Mouse (Mus musculus): ENCODE measurements around the gene Mgat4c.

The Mgat4c gene

DNA sequence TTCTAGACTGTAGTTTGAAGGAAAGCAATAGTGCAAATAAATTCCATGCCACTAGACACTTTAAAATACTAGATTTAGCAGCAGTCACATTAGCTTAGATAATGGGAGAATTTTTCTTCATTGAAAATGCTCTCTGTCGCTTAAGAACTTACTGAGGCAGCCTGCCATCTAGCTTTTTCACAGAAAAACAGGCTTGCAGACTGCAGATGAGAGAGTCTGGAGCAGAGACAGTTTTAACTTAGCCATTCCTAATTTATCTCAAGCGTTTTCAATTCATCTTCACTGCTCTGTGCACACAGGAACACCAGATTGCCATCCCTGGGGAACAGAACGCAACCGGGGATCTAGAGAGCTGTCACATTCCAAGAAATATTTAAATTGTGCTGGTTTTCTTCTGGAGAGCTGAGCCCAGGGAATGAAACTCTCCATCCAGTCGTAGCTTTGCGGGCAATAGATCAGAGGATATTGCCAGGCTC lies at the start of gene Mgat4c:
Gene Mgat4c (plus strand): TSS at position 51 of the 476 bp plus-strand sequence.
- peak; percentile 50 for DNase-seq

DNA sequence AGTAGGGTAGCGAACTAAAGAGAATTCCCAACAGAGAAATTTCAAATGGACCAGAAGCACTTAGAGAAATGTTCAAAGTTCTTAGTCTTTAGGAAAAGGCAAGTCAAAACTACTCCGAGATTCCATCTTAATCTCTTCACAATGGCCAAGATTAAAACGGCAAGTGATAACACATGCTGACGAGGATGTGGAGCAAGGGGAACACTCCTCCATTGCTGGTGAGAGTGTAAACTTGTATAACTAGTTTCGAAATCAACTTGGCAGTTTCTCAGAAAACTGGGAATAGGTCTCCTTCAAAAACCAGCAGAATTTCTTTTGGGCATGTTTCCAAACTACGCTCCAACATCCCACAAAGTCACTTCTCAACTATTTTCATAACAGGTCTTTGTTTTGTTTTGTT lies 46.0 kb upstream of the Mgat4c start:
- no peak for DNase-seq

DNA sequence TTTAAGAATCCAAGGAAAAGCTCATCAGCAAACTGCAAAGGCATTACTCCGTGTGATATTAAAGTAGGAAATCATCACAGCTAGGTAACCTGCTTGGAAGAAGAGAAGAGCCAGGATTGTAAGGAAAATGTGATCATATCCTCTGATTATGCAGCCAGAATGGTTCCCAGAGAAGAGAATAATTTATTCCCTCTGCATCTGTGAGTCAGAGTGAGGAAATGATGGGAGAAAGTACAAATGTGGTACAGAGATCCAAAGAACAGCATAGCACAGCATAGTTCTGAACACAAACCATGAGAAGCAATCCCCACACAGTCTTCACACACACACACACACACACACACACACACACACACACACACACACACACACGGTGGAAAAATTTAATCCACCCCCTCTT lies 40.2 kb upstream of the Mgat4c start:
- DNase-seq = no peak

DNA sequence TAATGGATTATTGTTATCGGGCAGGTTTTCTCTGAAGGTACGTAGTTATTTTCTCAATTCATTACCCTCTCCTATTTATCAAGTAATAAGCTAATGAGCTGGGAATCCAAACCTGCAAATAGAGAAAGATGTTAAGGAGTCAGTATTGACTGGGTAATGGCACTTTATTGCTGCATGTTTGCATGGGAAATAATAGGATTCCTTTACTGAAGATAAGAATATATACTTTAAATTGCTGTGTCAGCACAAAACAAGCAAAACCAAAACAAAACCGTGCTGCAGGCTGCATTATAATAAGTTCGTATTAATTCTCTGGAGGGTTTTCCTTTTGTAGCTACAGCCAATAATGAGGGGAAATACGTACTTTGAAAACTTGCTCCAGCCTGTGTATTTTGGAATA lies 627 bp downstream of the Mgat4c start:
- DNase-seq = no peak

DNA sequence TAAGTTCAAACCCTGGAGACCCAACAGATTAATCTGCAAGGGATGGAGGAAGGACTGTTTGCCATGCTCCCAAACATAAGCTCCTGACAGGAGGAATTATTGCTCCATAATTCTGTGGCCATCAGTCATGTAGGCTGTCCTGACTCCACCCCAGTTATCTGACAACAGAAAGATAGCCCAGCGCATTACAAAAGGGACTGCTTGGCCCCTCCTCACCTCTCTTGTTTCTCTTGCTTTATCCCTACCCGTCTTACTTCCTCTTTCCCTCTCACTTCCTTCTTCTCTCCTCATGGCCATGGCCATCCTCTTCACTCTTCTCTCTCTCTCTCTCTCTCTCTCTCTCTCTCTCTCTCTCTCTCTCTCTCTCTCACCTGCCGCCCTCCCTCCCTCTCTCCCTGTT lies 80.5 kb downstream of the Mgat4c start:
- no peak for DNase-seq

DNA sequence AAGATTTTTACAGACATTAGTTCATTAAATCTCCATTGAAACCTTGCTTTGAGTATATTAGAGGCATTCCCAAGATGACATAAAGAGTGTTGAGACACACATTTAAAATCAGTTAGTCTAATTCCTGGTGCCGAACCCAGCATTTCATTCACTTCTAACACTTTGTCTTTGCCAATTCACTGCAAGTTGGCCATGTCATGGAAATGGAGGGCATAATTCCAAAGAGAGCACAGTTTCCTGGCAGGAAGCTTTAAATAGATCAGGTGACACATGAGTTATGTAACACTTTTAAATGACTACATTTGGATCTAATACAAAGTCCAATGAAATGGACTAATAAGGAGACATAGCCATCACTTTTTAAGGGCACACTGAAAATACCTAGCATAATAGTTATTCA lies 89.4 kb downstream of the Mgat4c start:
- DNase-seq = no peak

DNA sequence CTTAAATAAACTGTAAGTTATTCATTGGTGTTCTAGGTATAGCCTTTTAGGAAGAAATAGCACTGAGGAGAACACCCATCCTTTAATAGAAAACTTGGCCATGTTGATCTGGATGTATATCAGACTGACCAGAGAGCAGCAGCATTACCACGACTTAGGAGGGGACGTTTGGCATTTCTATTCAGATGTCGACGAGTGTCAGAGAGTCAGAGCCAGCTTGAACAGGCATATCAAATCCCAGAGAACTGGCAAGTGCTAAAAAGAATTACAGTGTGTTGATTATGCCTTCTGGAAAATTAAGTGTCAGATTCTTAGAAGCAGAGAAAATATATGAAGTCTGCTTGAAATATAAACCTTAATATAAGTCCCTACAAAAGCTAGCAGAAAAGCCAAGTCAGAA lies 89.9 kb downstream of the Mgat4c start:
- DNase-seq = no peak

DNA sequence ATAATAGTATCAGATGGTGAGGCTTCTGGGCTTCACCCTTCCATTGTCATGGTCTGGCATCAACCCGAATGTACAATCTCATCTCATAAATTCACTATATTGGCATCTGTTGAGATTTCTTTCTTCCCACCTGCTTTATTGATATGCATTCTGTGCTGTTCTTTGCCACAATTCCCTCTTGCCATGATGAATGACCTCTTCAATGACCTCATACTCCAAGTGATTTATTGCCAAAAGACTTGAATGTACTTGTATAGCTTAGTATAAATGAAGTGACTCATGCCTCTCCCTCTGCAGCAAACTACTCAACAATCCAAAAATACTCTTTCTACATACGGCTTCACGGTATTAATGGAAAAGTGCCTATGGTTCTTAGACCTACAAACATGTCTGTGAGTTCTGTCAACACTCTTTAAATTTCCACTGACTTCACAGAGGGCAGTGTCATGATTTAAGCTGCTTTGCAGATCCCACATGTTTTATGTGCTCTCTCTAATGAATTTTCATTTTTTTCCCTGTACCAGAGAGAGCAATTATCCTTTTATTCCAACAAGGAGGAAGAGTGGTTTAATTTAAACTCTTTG lies 102.0 kb downstream of the Mgat4c start:
- no peak for DNase-seq

DNA sequence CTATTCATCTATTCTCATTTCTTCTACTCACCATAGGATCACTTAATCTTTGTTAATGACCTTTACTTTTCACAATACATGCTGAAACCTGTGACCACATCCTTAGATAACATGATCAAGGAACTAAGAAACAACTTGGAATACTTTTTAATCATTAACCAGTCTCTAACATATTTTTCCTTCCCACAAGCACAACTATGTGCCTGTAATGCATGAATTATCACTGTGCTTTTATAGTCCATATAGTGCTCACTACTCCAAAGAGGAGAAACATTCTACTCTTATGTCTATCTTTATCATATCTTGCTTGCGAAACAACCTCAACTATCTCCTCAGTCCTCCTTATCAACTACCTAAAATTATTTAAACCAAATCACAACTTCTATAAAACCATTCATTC lies 114.2 kb downstream of the Mgat4c start:
- DNase-seq = no peak

DNA sequence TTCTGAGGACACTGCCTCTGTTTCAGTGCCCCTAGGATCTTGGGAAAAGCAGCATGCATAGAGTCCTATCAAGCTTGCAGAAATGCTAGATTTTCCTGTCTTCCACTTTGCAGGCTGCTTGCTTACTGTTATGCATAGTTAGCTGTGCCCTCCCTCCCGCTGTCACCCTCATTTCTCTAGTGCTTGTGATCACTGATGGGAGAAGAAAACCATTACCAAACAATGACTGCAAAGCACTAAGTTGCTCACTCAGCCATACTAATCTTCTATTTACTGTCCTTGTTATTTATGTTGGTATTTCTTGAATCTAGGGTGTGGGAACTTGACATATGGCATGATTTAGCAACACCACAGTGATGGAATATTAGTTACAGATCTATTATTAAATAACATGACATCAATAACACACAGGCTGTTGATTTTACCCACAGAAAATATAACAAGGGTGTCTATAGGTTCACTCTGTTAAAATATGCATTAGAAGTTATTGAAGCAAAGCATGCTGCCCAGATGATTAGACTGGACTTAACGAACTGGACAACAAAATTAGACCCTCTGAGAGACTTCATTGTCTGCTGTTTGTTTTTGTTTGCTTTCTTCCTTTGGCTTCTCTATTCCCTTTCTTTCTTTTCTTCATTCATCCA lies 117.7 kb downstream of the Mgat4c start:
- no peak for DNase-seq

DNA sequence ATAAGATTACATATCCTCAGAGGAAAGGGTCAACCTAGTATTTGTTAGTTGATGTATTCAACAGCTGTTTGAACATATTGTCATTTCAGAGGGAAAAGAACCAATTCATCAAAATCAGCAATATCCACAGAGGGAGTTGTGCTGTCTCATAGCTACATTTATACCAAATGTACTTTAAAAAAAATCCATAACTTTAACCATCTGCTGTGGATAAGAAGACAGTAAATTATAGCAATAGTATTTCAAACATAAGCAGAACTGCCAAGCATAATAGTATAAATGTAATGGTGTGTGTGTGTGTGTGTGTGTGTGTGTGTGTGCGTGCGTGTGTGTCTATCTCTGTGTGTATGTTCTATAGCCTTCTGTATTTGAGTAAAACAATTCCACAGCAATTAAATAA lies 127.5 kb downstream of the Mgat4c start:
- no peak for DNase-seq

DNA sequence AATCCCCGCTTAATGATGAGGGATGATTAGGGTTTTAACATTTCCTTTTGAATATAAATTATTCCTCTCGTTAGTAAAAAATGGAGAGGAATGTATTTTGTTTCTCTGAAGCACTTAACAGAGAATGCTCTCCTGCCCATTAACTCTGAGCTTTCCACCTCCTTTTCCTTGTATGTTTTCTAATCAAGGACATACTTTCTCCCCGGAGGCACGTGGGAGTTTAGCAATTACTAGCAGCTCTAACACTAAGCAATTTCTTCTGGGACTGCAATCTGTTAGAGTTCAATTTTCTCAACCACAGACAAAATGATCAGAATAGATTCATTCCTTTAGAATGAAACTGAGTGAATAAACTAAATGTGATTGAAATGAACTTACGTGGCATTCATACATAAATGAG lies 135.6 kb downstream of the Mgat4c start:
- no peak for DNase-seq

DNA sequence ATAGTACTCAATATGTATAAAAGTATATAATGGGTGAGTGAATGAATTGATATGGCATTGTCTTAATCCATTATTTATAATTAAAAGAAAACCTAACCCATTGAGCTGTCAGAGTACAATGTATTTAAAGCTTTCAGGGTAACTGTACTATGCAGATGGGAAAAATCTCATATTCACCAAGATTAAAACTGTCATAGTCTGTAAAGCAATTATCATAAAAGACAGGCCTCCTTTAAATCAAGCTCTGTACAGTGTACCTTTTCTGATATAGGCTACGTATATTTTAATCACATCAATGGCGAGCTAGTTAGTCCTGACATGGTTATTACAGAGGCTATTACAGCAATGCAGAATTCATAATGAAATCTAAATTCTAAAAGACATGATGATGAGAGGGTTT lies 146.7 kb downstream of the Mgat4c start:
- no peak for DNase-seq

DNA sequence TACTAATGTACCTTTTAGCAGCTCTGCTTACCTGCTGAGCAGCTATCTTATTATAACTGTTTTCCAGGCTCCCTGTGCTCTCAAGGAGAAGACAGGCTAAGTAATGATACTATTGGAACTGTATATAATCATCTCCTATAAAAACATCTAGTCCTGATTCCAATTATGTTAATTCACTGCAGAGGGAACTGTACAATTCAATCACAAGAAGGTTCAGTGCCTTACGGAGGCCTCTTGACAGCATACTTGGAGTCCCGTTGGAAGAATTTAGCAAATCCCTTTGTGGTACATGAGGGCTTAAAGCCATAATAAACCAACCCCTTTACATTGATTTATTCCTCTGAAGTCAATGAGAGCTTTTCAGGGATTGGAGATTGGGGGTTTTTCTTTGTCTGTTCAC lies 174.8 kb downstream of the Mgat4c start:
- DNase-seq = no peak

DNA sequence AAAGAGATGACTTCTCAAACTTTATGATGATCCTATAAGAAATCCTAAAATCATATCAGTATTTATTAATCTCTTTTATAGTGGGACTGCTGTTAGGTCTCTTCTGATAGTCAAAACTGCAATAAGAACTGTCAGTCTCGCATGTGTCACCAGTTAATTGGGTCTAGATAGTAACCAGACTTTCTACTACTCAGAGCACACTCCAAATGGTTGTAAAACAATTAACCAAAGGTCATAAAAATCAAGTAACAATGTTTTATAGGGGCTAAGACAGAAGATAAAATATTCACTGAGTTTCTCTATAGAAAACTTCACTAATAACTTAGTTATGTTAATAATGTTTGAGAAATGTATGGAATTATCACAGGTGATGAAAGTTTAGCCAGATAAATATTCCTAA lies 208.6 kb downstream of the Mgat4c start:
- DNase-seq = no peak

DNA sequence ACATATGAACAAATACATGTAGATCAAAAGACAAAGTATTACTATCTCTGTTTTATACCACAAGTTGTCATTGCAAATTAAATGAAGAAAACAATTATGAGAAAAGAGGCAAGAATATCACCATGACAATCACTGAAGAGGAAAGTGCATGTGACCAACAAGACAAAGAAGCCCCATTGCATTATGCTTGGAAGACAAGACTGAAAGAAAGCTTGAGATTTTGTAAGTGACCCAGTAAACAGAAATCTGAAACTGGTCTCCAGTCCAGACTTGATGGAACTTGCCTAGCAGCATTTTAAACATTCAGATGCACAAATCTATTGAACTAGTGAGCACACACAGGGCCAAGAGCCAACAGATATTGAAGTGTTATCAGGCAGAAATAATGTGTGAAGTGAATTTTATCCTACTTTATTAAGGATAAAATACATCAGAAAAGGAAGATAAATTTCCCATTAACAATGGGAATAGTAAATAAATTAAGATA lies 236.1 kb downstream of the Mgat4c start:
- no peak for DNase-seq

DNA sequence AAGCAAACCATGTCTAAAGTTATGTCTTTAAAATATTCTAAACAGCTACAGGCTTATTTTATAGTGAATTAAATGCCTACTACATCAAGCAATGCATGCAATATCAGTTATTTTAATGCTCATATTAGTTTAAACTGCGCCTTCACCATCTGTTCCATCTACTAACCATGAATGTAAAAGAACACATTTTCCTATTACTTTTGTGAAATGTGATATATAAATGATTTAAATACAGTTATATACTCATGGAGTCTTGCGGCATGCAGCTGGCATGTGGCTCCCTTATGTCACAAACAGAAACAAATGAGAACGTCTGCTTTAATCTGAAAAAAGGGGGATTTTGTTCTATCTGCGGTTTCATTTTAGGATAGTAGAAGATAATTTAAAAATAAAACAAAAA lies 316.3 kb downstream of the Mgat4c start:
- DNase-seq = no peak

DNA sequence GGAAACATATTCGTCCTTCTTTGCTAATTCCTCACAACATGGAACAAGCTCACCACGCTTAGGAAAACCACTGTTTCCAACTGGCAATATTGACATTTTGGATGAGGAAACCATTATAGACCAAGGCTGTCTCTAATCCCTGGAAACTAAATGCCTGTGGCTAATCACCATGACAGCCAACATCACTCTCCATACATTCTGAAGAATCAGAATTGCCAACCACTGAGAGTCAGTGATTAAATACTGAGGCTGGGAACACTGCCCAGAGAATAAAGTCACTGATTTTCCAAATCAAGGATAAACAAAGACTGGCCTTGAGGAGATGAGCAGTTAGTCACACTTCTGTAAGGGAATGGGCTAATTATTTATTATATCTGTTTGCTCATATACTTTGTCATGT lies 361.2 kb downstream of the Mgat4c start:
- DNase-seq = no peak

DNA sequence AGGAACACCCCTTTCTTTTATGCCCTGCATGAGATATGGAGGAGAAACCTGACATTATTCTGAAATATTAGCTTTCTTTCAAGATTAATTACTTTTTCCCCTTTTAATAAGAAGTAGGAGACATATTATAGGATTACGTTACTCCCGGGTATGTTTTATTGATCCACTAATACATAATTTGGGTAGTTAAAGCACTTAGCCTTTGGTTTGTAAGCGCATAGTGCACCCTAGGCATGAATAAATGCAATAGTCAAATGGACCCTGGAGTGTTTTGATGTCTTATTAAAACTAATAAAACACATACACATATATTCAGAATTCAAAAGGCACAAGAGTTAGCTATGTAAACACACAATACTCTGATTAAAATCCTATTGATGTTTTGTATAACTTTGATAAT lies 374.9 kb downstream of the Mgat4c start:
- no peak for DNase-seq

DNA sequence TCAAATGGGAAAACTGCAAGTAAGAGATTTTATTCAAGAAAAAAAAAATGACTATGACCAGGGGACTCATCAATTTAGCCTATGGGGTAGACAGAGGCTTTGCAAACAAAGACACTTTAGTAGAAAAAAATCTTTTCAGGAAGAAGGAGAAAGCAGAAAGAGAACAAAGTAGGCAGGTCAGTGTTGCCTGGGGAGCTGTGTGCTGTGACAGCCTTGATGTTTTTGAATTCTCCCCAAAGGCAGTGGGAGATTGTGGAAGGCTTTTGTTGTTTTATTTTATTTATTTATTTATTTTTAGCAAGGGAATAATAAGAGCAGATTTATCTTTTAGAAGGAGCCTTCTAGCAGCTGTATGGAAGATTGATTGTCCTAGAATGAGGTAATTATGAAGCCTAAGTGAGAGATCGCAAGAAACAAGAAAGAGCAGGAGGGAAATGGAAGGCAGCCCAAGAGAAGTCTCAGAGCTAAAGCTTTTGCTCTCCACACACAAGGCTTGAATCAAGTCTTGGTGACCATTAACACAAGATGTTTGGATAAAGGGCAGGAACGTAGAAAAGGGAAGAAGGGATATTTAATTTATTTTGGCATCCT lies 375.8 kb downstream of the Mgat4c start:
- DNase-seq = no peak

DNA sequence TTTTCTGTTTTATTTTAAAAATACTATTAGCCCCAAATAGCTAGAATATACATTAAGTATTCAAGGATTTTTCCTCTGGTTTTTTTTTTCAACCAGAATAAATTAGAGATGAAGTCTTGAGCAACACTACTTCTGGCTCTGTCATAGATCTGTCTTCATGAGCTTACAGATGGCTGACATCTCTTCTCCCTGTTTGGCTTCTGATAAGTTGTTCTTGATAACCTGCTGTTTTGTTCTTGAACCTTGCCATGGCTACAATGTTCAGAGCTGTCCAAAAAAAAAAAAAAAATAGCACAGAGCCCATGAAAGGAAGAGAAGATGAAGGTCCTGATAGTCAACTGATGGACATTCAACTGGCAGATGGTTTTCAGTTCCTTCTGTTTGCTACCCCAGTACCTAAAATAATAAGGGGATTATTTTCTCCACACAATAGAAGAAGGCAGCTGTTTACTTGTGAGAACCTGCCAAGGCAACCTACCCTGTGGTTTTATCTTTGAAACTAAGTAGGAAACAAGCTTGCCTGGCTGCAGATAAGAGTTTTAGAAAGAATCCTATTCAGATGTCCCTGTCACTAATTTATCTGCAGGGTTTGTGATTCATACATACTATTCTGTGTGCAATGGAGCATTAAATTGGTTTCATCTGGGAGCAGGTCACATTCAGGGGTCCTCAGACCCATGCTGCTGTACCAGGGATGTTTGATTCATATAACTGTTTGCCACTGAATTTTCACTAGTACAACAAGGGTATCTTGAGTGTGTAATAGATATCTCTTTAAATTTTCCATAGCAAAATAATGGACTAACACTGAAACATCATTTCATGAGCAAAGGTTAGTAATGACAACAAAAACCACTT lies 393.5 kb downstream of the Mgat4c start:
- DNase-seq = no peak

DNA sequence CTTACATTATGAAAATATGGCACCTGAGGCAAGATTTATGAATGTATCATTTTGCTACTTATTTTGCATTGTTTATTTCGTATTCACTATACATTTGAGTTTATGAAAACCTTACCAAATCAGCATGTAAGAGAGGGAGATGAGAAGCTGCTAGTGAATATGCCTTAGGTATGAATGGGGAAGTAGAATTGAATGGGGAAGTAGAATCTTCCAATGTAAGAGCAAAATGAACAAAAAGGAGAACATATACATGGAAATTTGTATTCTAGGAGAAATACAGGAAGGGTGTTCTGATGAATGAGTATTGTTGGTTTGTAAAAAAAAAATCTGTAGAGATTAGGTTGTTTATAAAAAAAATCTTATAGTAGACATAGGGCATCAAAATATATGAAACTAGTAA lies 441.9 kb downstream of the Mgat4c start:
- no peak for DNase-seq

DNA sequence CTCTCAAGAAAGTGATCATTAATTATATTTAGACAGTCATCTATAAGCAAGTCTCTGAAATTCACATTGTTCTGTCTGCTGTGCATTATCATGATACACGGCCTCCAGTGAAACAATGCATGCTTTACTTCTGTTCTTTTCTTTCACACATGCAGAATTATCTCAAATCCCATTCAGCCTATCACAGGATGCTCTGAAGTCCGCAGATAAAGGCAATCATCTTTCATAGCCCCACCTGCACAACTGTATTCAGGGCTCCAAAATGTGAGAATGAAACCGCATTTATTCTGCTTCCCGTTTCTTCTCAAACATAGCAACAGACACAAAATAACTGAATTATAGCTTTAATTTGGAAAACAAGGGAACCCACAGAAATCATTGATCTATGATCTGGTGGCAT lies 446.1 kb downstream of the Mgat4c start:
- DNase-seq = no peak

DNA sequence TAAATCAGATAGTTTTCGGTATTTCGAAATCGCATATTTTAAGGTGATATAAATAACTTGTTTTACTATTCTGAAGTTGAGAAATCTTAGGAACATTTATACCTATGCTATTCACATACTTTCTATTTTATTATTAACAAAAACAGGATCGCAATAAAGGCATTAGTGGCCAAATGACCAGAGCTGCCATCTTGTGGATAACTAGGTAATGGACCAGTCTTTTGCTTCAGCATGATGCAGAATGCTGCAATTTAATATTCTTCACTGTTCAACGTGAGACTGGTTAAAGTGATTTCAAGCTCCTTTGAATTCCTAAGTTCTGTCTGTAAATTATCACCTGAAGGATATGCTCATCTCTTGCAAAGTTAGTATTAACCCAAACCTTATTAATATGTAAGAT lies 473.6 kb downstream of the Mgat4c start:
- DNase-seq = no peak

All from right cerebral cortex, postnatal 25 days (tissue).